Mouse (Mus musculus) MEL (cell line): ENCODE measurements at regions not wholly inside any gene's neighbourhood (a gene's known extent, or its start where the extent isn't known, plus 50 kb on each side); places are given as distances from the start of the nearest gene placed in this dataset.

Experiments
- ETS1 ChIP-seq: IDR thresholded peaks from 2 replicates; pipeline ENCODE4 v1.6.1; 2012; ENCODE audit warnings: low read depth, mild to moderate bottlenecking, inconsistent platforms, low read length, improper control_type of control experiment, moderate library complexity
- POLR2AphosphoS2 ChIP-seq: IDR thresholded peaks from 2 replicates; pipeline ENCODE4 v1.6.1; 2011; ENCODE audit warnings: low read length, improper control_type of control experiment
- ZNF384 ChIP-seq: IDR thresholded peaks from 2 replicates; pipeline ENCODE4 v1.6.1; 2012; ENCODE audit warnings: low read depth, mild to moderate bottlenecking, inconsistent platforms, low read length, improper control_type of control experiment

- no peak for TF ChIP-seq ETS1
- TF ChIP-seq ZNF384: no peak
- TF ChIP-seq POLR2AphosphoS2: no peak
Observed at GRCm38 (mm10) chr8:103244658-103245057, 459.2 kb upstream of the Cdh11 start.
